Mouse (Mus musculus) forebrain, embryonic 15.5 days (tissue): ENCODE data around the gene Cgnl1. TPM values are rescaled to one million over a fixed set of nuclear protein-coding genes. Genes with fewer than 3 reads are reported as not detected.

Experiments
- ATAC-seq: fragments of 200-750 bp; cut with Nextera tagmentation; replicated peaks from 2 replicates; pipeline ENCODE4 v1.8.0; 2017; ENCODE audit warnings: mild to moderate bottlenecking, moderate TSS enrichment, moderate library complexity
- H3K27ac ChIP-seq: fragments of 300-500 bp; sonication (generic); replicated peaks from 2 replicates; pipeline ENCODE4 v1.5.1; 2015; ENCODE audit warnings: mild to moderate bottlenecking, inconsistent platforms
- H3K27me3 ChIP-seq: fragments of 300-500 bp; sonication (generic); 2 replicates; pipeline ENCODE4 v1.6.1; 2015; ENCODE audit warnings: inconsistent platforms
- H3K36me3 ChIP-seq: fragments of 300-500 bp; sonication (generic); 2 replicates; pipeline ENCODE4 v1.6.1; 2015; ENCODE audit warnings: mild to moderate bottlenecking, inconsistent platforms
- H3K4me1 ChIP-seq: fragments of 300-500 bp; sonication (generic); 2 replicates; pipeline ENCODE4 v1.6.1; 2015; ENCODE audit warnings: inconsistent platforms
- H3K4me2 ChIP-seq: fragments of 300-500 bp; sonication (generic); replicated peaks from 2 replicates; pipeline ENCODE4 v1.6.1; 2015; ENCODE audit warnings: mild to moderate bottlenecking, inconsistent platforms
- H3K4me3 ChIP-seq: fragments of 300-500 bp; sonication (generic); 2 replicates; pipeline ENCODE4 v1.5.1; 2015; ENCODE audit warnings: mild to moderate bottlenecking, inconsistent platforms
- H3K9ac ChIP-seq: fragments of 300-500 bp; sonication (generic); replicated peaks from 2 replicates; pipeline ENCODE4 v1.6.1; 2015; ENCODE audit warnings: mild to moderate bottlenecking, inconsistent platforms
- H3K9me3 ChIP-seq: fragments of 300-500 bp; sonication (generic); 2 replicates; pipeline ENCODE4 v1.6.1; 2016; ENCODE audit warnings: inconsistent platforms
- WGBS: fragments of 180-500 bp; shearing (Covaris S2); methylation state at CpG from one replicate; pipeline ENCODE4 v1.1.7; 2015; ENCODE audit warnings: mixed read lengths; 5-methylcytosine and 5-hydroxymethylcytosine counted together
- polyA plus RNA-seq: library from polyadenylated mRNA; unstranded; fragments of >200 nt; fragmentation: Nextera tagmentation; extraction: Ambion mirVana; gene quantifications from 2 replicates; pipeline ENCODE4 v1.2.1, GENCODE M21; 2015

The Cgnl1 gene
- polyA plus RNA-seq, 1 experiment from 2014 or later = 4.0 TPM

DNA sequence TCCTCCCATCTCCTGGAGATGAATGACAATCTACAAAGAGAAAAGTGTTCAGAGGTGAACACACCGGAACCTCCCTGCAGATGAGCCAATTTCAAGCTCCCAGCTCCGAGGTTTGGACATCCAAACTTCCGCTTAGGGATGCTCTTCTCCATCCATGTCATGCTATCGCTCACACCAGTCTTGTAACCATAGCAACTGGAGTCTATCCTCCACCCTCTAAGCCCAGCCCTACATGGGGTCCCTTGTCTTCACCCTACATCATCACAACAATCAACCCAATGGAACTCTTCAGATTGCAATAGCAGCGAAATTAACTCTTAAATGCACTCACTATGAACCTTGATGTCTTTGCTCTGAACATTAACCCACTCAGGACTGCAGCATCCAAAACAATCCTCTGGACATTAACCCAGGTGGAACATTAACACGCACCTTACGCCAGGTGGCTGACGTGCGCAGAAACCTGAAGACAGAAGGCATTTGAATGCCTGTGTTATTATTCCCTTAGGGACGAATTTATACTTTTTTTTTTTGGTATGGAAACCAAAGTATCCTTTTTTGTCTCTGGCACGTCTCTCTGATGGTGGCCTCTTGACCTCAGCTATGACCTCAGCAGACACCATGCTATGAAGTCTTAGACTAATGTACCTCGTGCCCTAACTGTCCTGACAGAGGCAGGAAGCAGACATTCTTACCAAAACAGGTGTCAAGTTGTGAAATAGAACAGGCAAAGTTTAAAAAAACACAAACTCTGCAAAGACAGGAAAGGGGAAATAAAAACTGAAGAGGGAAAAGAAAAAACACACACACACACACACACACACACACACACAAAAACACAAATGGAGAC lies 33.1 kb downstream of the Cgnl1 start:
- no peaks in the 10 kb centered on the region for H3K27me3 ChIP-seq
- no peak overlapping the region for H3K4me2 ChIP-seq
- no peak for ATAC-seq
- no peak overlapping the region for H3K27ac ChIP-seq
- H3K9me3 ChIP-seq = no peaks in the 10 kb centered on the region
- no peaks in the 10 kb centered on the region for H3K36me3 ChIP-seq
- no peak overlapping the region for H3K4me3 ChIP-seq
- 77% methylated on average over 12 of the region's 12 CpGs for WGBS
- H3K4me1 ChIP-seq = no peaks in the 10 kb centered on the region
- H3K9ac ChIP-seq = no peak overlapping the region

DNA sequence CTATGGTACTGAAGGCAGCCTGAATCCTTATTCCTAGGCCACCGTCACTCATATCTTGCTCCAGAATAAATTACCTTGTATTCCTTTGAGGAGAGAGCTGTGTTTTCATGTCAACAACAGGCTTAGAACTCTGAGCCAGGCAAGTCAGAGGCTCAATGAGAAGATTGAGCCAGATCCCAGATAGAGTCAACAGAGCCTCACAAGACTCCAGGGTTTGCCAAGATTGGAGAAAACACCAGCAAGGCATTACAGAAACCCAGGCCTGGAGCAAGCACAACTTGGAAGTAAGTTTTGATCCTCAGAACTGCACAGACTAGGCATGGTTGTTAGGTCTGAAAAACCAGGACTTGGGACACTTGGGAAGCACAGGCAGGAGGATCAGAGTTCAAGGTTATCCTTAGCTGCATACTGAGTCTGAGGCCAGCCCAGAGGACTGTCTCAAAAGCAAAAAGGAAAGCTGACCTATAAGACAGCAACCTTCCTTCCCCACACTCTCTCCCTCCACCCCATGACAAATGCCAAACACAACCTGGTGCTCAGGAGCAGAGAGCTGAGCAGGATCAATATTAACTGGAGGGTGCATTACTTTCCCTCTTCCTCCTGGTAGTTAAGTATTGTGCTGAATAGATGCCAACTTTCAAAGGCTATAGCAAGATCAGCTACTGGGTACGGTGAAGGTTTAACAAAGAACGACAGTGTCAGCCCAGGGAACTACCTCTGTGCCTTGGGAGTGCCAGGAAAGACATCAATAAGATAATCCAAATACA lies 34.0 kb downstream of the Cgnl1 start:
- H3K27ac ChIP-seq = no peak overlapping the region
- no peaks in the 10 kb centered on the region for H3K9me3 ChIP-seq
- H3K4me3 ChIP-seq = no peak overlapping the region
- H3K4me2 ChIP-seq = no peak overlapping the region
- no peak overlapping the region for H3K9ac ChIP-seq
- no peaks in the 10 kb centered on the region for H3K27me3 ChIP-seq
- no peak; the same call in 1 of the 2 replicates for ATAC-seq
- no peaks in the 10 kb centered on the region for H3K4me1 ChIP-seq
- WGBS = 41% methylated on average over 3 of the region's 3 CpGs
- no peaks in the 10 kb centered on the region for H3K36me3 ChIP-seq

DNA sequence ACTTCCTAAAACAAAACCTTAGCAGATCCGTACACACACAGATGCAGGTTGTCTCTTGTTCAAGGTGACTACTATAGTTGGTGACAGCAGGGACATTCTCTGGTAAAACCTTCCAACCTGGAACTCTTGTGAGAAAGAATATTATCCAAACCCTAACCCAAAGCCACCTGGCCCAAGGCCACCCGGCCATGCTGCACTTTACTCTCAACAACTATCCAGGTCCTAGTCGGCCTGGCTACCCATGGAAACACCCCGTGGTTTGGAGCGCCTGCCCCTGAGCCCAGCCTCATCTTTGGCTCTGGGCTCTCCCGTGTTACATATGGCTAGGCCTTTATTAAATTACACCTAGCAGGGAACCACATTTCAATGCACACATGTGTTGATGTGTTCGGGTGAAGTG lies 35.5 kb downstream of the Cgnl1 start:
- Histone ChIP-seq H3K4me1 (no peaks in the 10 kb centered on the region), H3K9me3 (no peaks in the 10 kb centered on the region), H3K4me2 (no peak overlapping the region), H3K9ac (no peak overlapping the region), H3K4me3 (no peak overlapping the region), H3K36me3 (no peaks in the 10 kb centered on the region), H3K27ac (no peak overlapping the region), H3K27me3 (no peaks in the 10 kb centered on the region)
- no peak for ATAC-seq
- WGBS = 88% methylated on average over 7 of the region's 7 CpGs

DNA sequence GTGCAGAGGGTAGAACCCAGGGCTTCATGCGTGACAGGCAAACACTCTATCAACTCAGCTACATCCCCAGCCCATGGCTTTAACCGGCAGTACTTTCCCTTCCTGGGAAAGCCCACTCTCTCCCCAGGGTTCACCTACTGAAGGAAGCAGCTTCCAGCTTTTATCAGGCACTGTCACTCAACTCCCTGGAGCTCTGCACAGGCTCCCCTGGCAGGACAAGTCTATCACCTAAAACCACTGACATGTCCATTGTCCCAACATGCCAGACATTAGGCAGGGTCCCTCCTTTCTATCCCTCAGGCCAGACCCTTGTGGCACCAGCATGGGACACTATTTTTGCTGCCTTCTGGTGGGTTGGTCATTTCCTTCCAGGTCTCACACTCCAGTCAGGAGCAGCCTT lies 37.8 kb downstream of the Cgnl1 start:
- no peak for ATAC-seq
- 89% methylated on average over 2 of the region's 2 CpGs for WGBS
- H3K27ac ChIP-seq = no peak overlapping the region

DNA sequence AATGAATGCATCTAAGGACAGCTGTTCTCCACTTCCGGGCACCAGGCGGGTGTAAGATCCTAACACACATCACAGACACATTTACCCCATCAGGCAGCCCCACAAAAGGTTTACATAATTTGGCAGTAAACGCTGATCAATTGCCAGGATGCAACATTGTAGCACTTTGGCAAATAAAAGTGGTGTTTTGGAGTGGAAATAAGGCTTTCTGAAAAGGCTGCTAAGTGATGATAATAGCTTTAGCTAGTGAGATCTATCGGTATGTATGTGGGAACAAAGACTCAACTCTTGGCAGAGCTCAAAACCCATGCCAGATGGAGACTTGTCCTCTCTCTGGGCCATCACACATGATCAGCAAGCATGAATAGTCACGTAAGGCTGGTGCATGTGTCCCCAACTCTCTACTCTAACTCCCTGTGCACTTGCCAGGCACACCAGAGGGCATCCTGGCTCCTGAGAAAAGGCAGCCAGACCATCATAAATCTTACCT lies 42.5 kb downstream of the Cgnl1 start:
- WGBS = 18% methylated on average over 5 of the region's 5 CpGs
- Histone ChIP-seq H3K4me1 (peaks cover 9% of the 10 kb centered on the region; the same call in 1 of the 2 replicates), H3K4me2 (no peak overlapping the region), H3K9ac (no peak overlapping the region), H3K4me3 (no peak overlapping the region), H3K27ac (0 out of 2 replicates have a peak overlapping the region, but pooled peaks have one; percentile 11), H3K9me3 (no peaks in the 10 kb centered on the region), H3K36me3 (no peaks in the 10 kb centered on the region), H3K27me3 (no peaks in the 10 kb centered on the region)
- peak; percentile 38; the same call in 1 of the 2 replicates for ATAC-seq

More for the DNA sequence above, 37.8 kb downstream of the Cgnl1 start:
- H3K9me3 ChIP-seq = no peaks in the 10 kb centered on the region
- H3K36me3 ChIP-seq = no peaks in the 10 kb centered on the region
- H3K9ac ChIP-seq = no peak overlapping the region
- H3K27me3 ChIP-seq = no peaks in the 10 kb centered on the region
- no peak overlapping the region for H3K4me3 ChIP-seq
- H3K4me1 ChIP-seq = peaks cover 5% of the 10 kb centered on the region; the same call in 1 of the 2 replicates
- H3K4me2 ChIP-seq = no peak overlapping the region

DNA sequence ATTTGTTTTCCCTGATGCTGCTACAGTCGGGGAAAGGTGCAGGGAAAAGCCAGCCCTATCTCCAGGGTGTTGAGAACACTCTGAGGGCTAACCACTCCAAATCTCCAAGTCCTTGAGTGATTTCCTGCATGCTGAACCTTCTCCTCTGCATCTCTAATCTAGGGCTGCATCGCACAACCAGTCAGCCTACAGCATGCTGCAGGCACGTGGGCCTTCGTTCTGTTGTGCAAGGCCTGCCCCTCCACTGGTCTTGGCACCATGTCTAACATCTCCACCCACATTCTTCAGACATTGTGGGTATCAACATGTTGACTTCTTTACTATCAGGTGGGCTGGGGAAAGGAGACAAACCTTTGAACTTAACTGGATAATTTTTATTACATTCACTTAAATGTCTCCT lies 44.2 kb downstream of the Cgnl1 start:
- Histone ChIP-seq H3K27me3 (no peaks in the 10 kb centered on the region), H3K4me3 (no peak overlapping the region), H3K9me3 (no peaks in the 10 kb centered on the region), H3K27ac (no peak overlapping the region), H3K4me2 (no peak overlapping the region), H3K36me3 (no peaks in the 10 kb centered on the region), H3K9ac (no peak overlapping the region), H3K4me1 (peaks cover 9% of the 10 kb centered on the region; the same call in 1 of the 2 replicates)
- ATAC-seq = no peak
- WGBS = 88% methylated on average over 4 of the region's 4 CpGs

DNA sequence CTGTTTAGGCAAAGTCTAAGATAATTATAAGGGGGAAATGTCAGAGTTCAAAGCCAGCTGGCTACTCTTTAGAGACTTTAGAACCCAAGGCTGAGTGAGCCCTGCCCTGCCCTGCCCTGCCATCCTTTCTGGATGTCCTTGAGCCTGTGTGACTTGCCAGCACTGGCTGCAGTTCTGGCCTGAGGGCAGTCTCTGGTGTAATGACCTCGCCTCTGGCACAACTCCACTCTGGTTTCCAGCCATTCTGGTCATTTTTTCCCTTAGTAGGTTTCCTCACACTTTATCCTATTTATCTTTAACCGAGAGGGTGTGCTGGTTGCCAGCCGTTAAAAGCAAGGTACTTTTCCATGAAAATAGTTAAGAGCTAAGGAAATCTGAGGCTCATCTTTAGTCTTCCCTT lies 45.3 kb downstream of the Cgnl1 start:
- Histone ChIP-seq H3K4me3 (no peak overlapping the region), H3K27ac (no peak overlapping the region), H3K4me1 (peaks cover 9% of the 10 kb centered on the region; the same call in 1 of the 2 replicates), H3K9ac (no peak overlapping the region), H3K36me3 (no peaks in the 10 kb centered on the region), H3K4me2 (no peak overlapping the region), H3K27me3 (no peaks in the 10 kb centered on the region), H3K9me3 (no peaks in the 10 kb centered on the region)
- no peak for ATAC-seq
- WGBS = 88% methylated on average over 3 of the region's 3 CpGs

DNA sequence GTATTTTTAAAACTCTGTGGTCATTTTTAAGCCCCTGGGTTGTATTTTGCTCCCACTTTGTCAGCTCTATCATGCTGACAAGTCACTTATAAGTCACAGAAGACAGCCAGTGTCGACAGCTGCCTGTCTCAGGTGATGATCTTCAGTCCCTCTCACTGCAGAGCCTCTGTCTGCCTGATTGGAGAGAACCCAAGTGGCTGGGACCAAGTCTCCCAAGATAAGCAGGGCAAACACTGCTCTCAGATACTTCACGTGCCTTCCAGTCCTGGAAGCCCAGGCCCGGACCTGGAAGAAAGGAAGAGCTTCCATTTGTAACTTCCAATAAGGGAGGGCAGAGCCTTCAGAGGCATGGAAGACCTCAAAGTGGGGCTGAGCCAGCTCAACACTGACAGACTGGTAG lies 49.0 kb downstream of the Cgnl1 start:
- 79% methylated on average over 3 of the region's 3 CpGs for WGBS
- Histone ChIP-seq H3K9me3 (no peaks in the 10 kb centered on the region), H3K4me2 (no peak overlapping the region), H3K4me1 (no peaks in the 10 kb centered on the region), H3K4me3 (no peak overlapping the region), H3K36me3 (no peaks in the 10 kb centered on the region), H3K9ac (no peak overlapping the region), H3K27ac (no peak overlapping the region), H3K27me3 (no peaks in the 10 kb centered on the region)
- no peak for ATAC-seq

DNA sequence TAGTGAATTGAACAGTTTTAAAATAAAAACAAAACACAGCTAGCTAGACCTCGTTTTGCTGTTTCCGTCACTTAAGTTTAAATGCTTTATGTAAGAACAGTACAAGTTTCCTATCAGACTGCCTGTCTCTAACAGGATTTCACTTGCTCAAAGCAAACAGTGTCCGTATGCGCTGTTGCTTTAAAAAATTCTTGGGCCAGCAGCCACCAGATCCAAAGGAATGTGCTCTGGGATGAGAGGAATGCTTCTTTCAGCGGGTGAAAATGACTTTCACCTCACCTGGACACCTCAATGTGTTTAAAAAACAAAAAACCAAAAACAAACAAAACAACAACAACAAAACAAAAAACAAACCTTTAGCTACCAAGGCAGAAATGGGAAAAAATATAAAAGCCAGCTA lies 54.4 kb downstream of the Cgnl1 start:
- H3K4me1 ChIP-seq = no peaks in the 10 kb centered on the region
- no peak for ATAC-seq
- WGBS = 75% methylated on average over 5 of the region's 5 CpGs

DNA sequence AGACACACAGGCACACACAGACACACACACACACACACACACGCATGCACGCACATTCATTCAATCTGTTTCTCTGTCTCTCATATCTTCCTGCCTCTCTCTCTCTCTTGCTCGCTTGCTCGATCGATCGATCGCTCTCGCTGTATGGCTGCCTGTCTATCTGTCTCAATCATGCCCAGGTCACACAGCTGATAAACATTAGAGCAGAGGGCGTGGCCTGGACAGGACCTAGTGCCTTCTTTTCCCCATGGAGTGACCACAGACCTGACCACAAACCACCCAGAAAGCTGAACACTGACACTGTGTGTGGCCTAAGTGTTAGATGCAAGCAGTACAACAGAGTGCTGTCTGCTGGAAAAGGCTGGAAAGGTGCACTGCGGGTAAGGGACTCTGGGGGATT lies 60.6 kb downstream of the Cgnl1 start:
- H3K9ac ChIP-seq = no peak overlapping the region
- no peak overlapping the region for H3K4me3 ChIP-seq
- H3K27me3 ChIP-seq = no peaks in the 10 kb centered on the region
- no peak overlapping the region for H3K4me2 ChIP-seq
- no peak overlapping the region for H3K27ac ChIP-seq
- H3K36me3 ChIP-seq = no peaks in the 10 kb centered on the region
- H3K4me1 ChIP-seq = no peaks in the 10 kb centered on the region
- 92% methylated on average over 10 of the region's 10 CpGs for WGBS
- ATAC-seq = no peak
- H3K9me3 ChIP-seq = no peaks in the 10 kb centered on the region

More for the DNA sequence above, 54.4 kb downstream of the Cgnl1 start:
- H3K27me3 ChIP-seq = no peaks in the 10 kb centered on the region
- no peak overlapping the region for H3K9ac ChIP-seq
- no peaks in the 10 kb centered on the region for H3K9me3 ChIP-seq
- no peak overlapping the region for H3K4me3 ChIP-seq
- no peak overlapping the region for H3K4me2 ChIP-seq
- H3K36me3 ChIP-seq = no peaks in the 10 kb centered on the region
- H3K27ac ChIP-seq = no peak overlapping the region

DNA sequence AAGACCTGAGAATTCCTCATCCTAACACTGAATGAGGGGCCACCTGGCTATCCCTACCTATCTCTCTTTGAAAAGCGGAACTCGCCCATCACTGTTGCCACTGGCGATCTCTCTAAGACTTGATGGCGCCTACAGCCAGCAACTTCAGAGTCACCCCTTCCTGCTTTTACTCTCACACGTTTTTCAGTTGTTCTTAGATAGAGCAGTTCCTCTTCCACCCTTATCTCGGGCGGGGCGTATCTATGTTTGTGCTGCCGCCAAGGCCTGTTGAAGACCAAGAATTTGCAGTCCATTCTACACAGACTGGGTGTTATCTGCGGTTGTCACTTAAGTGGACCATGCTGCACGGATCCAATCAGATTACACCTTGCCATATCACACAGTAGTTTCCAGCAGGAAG lies 62.2 kb downstream of the Cgnl1 start:
- H3K4me3 ChIP-seq = no peak overlapping the region
- no peaks in the 10 kb centered on the region for H3K4me1 ChIP-seq
- H3K27me3 ChIP-seq = no peaks in the 10 kb centered on the region
- H3K9ac ChIP-seq = no peak overlapping the region
- no peaks in the 10 kb centered on the region for H3K36me3 ChIP-seq
- ATAC-seq = no peak
- H3K4me2 ChIP-seq = no peak overlapping the region
- H3K9me3 ChIP-seq = no peaks in the 10 kb centered on the region
- 88% methylated on average over 11 of the region's 11 CpGs for WGBS
- H3K27ac ChIP-seq = no peak overlapping the region

DNA sequence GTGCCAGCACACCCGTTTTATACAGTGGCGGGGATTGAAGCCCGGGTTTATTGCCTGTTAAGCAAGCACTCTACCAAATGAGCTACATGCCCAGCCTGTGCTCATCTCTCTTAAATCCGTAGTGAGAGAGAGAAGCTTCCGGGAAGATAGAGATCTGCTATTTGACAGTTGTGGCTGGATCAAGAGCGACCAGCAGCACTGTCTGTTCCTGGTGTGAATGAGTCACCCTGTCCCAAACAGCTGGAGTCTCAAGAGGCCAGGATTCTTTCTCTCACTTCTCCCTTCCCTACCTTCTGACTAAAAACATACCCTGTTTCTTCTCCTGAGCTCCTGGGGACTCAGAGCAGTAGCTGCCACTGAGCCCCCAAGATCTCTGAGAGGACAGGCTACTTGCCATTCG lies 63.4 kb downstream of the Cgnl1 start:
- no peaks in the 10 kb centered on the region for H3K9me3 ChIP-seq
- H3K27ac ChIP-seq = no peak overlapping the region
- H3K4me1 ChIP-seq = no peaks in the 10 kb centered on the region
- H3K9ac ChIP-seq = no peak overlapping the region
- no peak overlapping the region for H3K4me2 ChIP-seq
- 91% methylated on average over 7 of the region's 7 CpGs for WGBS
- H3K4me3 ChIP-seq = no peak overlapping the region
- no peaks in the 10 kb centered on the region for H3K36me3 ChIP-seq
- H3K27me3 ChIP-seq = no peaks in the 10 kb centered on the region
- ATAC-seq = no peak
